Mouse (Mus musculus) midbrain, embryonic 14.5 days (tissue): Measurements from ENCODE around the gene Gm45717. TPM values are rescaled to one million over a fixed set of nuclear protein-coding genes. Genes with fewer than 3 reads are reported as not detected.

Experiments used
- ATAC-seq: fragments of 200-750 bp; cut with Nextera tagmentation; 2 replicates; pipeline ENCODE4 v1.8.0; 2017; ENCODE audit warnings: moderate number of reproducible peaks, moderate library complexity; ENCODE audit not compliant: low FRiP score, low TSS enrichment
- DNase-seq: peaks from one replicate; pipeline ENCODE4 v3.0.0-alpha.2; 2015
- H3K27ac ChIP-seq: fragments of 300-500 bp; sonication (generic); replicated peaks from 2 replicates; pipeline ENCODE4 v1.5.1; 2014; ENCODE audit warnings: mild to moderate bottlenecking, low read depth, low read length, moderate library complexity
- H3K27me3 ChIP-seq: fragments of 300-500 bp; sonication (generic); 2 replicates; pipeline ENCODE4 v1.6.1; 2014; ENCODE audit warnings: low read length, control low read depth, mixed read lengths; ENCODE audit not compliant: control insufficient read depth, insufficient read depth
- H3K36me3 ChIP-seq: fragments of 300-500 bp; sonication (generic); 2 replicates; pipeline ENCODE4 v1.6.1; 2014; ENCODE audit warnings: low read length, control low read depth; ENCODE audit not compliant: control insufficient read depth, insufficient read depth
- H3K4me1 ChIP-seq: fragments of 300-500 bp; sonication (generic); 2 replicates; pipeline ENCODE4 v1.6.1; 2014; ENCODE audit warnings: mild to moderate bottlenecking, antibody characterized with exemption, low read length, control low read depth; ENCODE audit not compliant: control insufficient read depth, insufficient read depth
- H3K4me2 ChIP-seq: fragments of 300-500 bp; sonication (generic); 2 replicates; pipeline ENCODE4 v1.6.1; 2014; ENCODE audit warnings: mild to moderate bottlenecking, low read length, moderate library complexity
- H3K4me3 ChIP-seq: fragments of 300-500 bp; sonication (generic); replicated peaks from 2 replicates; pipeline ENCODE4 v1.5.1; 2014; ENCODE audit warnings: low read depth, low read length
- H3K9ac ChIP-seq: fragments of 300-500 bp; sonication (generic); replicated peaks from 2 replicates; pipeline ENCODE4 v1.6.1; 2014; ENCODE audit warnings: mild to moderate bottlenecking, low read length, moderate library complexity
- H3K9me3 ChIP-seq: fragments of 300-500 bp; sonication (generic); 2 replicates; pipeline ENCODE4 v1.6.1; 2016; ENCODE audit warnings: low read length, control low read depth, mixed read lengths; ENCODE audit not compliant: control insufficient read depth
- WGBS: fragments of 180-500 bp; shearing (Covaris S2); extraction: QIAGEN DNeasy Blood & Tissue Kit; methylation state at CpG from one replicate; pipeline ENCODE4 v1.1.7; 2014; 5-methylcytosine and 5-hydroxymethylcytosine counted together
- polyA plus RNA-seq: library from polyadenylated mRNA; unstranded; fragments of >200 nt; fragmentation: Nextera tagmentation; extraction: Ambion mirVana; gene quantifications from 2 replicates; pipeline ENCODE4 v1.2.1, GENCODE M21; 2014

Gene Gm45717
- polyA plus RNA-seq, 1 experiment from 2014 or later = not detected

DNA sequence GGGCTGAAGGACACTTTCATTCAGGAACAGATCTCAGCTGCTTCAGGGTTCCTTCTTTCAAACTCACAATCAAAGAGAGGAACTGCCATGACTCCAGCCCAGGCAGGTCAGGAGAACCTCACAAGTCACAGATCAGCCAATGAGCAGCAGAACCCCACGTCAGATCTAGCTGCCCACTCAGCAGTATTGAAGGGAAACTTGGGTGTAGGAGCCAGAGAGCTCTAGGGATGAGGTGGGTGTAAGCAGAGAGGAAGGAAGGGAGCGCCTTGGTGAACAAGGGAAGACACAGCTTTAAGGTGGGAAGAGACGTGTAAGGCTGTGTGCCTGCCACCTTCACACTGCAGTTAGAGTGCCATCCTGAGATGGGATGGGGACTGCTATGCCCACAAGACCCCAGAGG is 43.4 kb downstream of the Gm45717 start:
- 0 out of 2 replicates have a peak, but pooled peaks cover 3% of the 10 kb centered on the region for H3K4me1 ChIP-seq
- DNase-seq (no peak), ATAC-seq (no peak)
- H3K36me3 ChIP-seq = no peaks in the 10 kb centered on the region
- no peak overlapping the region for H3K9ac ChIP-seq
- H3K4me2 ChIP-seq = no peak overlapping the region
- no peak overlapping the region for H3K27ac ChIP-seq
- H3K27me3 ChIP-seq = no peaks in the 10 kb centered on the region
- H3K9me3 ChIP-seq = no peaks in the 10 kb centered on the region
- H3K4me3 ChIP-seq = no peak overlapping the region
- 78% methylated on average over 3 of the region's 3 CpGs for WGBS

DNA sequence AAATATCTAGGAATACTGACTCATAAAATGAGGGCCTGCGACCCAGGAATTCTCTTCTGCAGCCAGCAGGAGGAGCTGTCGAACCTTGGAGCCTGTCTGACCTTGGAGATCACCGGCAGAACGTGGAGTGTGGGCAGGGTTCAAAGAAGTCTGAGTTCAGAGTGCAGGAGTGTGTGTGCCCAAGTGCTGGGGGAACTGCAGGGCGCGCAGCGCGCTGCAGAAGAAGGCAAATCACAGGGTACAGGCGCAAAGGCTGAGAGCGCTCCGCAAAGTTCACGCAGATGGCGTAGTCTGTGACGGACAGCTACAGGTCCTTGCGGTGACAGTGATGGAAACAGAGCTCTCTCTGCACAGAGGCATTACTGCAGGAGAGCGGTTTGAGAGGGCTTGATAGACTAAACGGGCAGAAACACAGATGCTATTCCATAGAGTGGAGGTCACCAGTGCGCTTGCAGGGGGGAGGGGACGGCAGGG is 47.1 kb downstream of the Gm45717 start:
- Histone ChIP-seq H3K4me1 (0 out of 2 replicates have a peak, but pooled peaks cover 3% of the 10 kb centered on the region), H3K27ac (no peak overlapping the region), H3K36me3 (no peaks in the 10 kb centered on the region), H3K9me3 (no peaks in the 10 kb centered on the region), H3K27me3 (no peaks in the 10 kb centered on the region), H3K4me3 (peak overlapping the region; percentile 26), H3K4me2 (peak overlapping the region; percentile 62), H3K9ac (0 out of 2 replicates have a peak overlapping the region, but pooled peaks have one; percentile 23)
- peak; percentile 43; the same call in 1 of the 2 replicates for ATAC-seq
- peak; percentile 88 for DNase-seq
- WGBS = 1% methylated on average over 19 of the region's 19 CpGs

DNA sequence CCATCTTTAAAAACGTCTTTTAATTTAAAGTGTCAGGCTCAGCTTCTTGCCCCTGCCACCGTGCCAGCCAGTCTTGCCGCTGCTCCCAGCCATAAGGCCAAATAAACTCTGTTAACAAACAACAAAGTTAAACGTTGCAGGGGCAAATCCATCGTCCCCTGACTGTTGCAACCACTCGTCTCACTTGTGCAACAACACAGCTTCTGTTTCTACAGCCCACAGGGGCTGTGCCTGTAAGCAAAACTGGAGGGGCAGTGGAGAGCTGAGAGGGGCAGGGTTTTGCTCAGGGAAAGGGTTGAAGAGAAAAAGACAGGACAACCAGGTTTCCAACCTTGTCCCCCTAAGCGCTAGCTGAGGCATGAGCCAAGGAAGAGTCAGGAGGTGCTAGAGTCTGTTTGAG is 47.6 kb downstream of the Gm45717 start:
- DNase-seq (no peak), ATAC-seq (no peak)
- H3K9me3 ChIP-seq = no peaks in the 10 kb centered on the region
- H3K36me3 ChIP-seq = no peaks in the 10 kb centered on the region
- 52% methylated on average over 7 of the region's 7 CpGs for WGBS
- H3K27ac ChIP-seq = no peak overlapping the region
- no peaks in the 10 kb centered on the region for H3K27me3 ChIP-seq
- H3K4me3 ChIP-seq = no peak overlapping the region
- H3K4me1 ChIP-seq = 0 out of 2 replicates have a peak, but pooled peaks cover 3% of the 10 kb centered on the region
- no peak overlapping the region; the same call in 1 of the 2 replicates for H3K4me2 ChIP-seq
- no peak overlapping the region for H3K9ac ChIP-seq

DNA sequence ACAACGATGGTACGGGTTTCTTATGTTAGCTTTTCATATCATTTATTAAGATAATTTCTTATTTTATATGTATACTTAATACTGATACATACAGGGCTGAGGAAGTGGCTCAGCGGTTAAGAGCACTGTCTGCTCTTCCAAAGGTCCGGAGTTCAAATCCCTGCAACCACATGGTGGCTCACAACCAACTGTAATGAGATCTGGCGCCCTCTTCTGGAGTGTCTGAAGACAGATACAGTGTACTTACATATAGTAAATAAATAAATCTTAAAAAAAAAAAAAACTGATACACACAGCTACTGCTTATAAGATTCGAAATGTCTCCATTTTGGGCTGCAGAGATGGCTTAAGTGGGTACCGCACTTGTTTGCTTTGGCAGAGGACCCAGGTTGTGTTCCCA is 48.0 kb downstream of the Gm45717 start:
- 83% methylated on average over 7 of the region's 7 CpGs for WGBS

DNA sequence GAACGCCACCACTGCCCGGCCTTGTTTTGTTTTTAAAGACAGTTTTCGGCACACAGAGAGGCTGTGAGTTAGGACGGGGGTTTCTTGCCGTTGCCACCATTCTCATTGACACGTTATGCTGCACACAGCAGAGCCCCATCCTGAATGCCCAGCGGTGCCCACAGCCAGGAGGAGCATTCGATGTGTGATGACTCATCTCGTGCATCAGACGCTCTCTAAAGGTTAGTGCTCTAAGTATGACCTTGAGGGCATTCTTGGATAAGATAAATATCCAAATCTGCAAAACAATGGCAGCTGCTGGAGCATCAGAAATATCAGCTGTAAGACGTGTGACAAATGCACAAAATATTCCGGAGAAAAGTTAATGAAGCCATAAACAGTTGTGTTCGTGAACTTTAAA is 48.6 kb downstream of the Gm45717 start:
- H3K9ac ChIP-seq = no peak overlapping the region
- no peaks in the 10 kb centered on the region for H3K36me3 ChIP-seq
- 0 out of 2 replicates have a peak, but pooled peaks cover 3% of the 10 kb centered on the region for H3K4me1 ChIP-seq
- DNase-seq (no peak), ATAC-seq (no peak)
- no peak overlapping the region for H3K4me2 ChIP-seq
- H3K27ac ChIP-seq = no peak overlapping the region
- H3K4me3 ChIP-seq = no peak overlapping the region
- 86% methylated on average over 13 of the region's 13 CpGs for WGBS
- H3K27me3 ChIP-seq = no peaks in the 10 kb centered on the region
- no peaks in the 10 kb centered on the region for H3K9me3 ChIP-seq

More for the DNA sequence above, 48.0 kb downstream of the Gm45717 start:
- H3K4me1 ChIP-seq = 0 out of 2 replicates have a peak, but pooled peaks cover 3% of the 10 kb centered on the region
- no peak overlapping the region for H3K27ac ChIP-seq
- DNase-seq (no peak), ATAC-seq (no peak)
- no peaks in the 10 kb centered on the region for H3K36me3 ChIP-seq
- no peak overlapping the region for H3K4me3 ChIP-seq
- H3K9me3 ChIP-seq = no peaks in the 10 kb centered on the region
- no peak overlapping the region for H3K4me2 ChIP-seq
- no peaks in the 10 kb centered on the region for H3K27me3 ChIP-seq
- no peak overlapping the region for H3K9ac ChIP-seq

DNA sequence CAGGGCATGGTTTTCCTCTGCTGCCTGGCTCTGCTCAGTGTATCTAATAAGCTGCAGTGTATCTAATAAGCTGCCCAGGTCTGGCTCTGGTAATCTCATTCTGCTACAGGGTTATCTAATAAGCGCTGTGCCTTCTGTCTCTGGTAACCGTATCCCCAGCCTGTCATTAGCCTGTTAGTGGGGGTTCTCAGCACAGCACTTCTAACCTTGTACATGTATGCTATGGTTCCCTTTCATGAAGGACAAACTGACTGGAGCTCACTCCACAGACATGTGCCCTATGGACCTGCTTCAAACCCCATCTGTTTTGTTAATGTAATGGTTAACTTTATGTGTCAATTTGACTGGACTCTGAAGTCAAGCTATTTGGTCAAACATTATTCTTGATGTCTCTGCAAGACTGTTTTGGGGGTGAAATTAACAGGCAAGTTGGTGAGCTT is 50.1 kb downstream of the Gm45717 start:
- no peaks in the 10 kb centered on the region for H3K9me3 ChIP-seq
- no peak overlapping the region for H3K4me3 ChIP-seq
- H3K27ac ChIP-seq = no peak overlapping the region
- H3K36me3 ChIP-seq = no peaks in the 10 kb centered on the region
- H3K4me2 ChIP-seq = no peak overlapping the region
- no peaks in the 10 kb centered on the region for H3K27me3 ChIP-seq
- 89% methylated on average over 2 of the region's 2 CpGs for WGBS
- ATAC-seq (no peak), DNase-seq (no peak)
- no peak overlapping the region for H3K9ac ChIP-seq
- 0 out of 2 replicates have a peak, but pooled peaks cover 3% of the 10 kb centered on the region for H3K4me1 ChIP-seq

DNA sequence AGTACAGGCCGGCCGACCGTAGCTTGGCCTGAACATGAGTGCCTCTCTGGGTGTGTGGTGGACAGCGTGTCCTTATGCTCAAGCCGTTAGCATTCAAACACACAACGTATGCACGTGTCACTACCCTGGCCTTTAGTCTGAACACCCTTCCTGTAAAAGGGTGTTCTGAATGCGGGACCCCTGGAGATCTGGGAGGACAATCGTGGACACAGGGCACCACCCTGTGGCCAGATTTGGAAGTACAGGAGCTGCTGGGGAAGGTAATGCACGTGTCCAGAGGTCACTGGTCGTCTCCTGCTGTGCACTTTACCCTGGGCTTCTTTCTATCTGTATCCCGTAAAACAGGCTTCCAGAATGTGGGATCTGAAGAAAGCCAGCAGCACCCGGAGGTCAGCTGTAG is 52.5 kb downstream of the Gm45717 start:
- Histone ChIP-seq H3K27me3 (no peaks in the 10 kb centered on the region), H3K27ac (no peak overlapping the region), H3K9ac (no peak overlapping the region), H3K4me3 (no peak overlapping the region), H3K4me2 (no peak overlapping the region), H3K4me1 (no peaks in the 10 kb centered on the region), H3K9me3 (no peaks in the 10 kb centered on the region), H3K36me3 (peaks cover 14% of the 10 kb centered on the region)
- DNase-seq (peak; percentile 83), ATAC-seq (peak; percentile 37; the same call in 1 of the 2 replicates)
- 27% methylated on average over 13 of the region's 13 CpGs for WGBS

DNA sequence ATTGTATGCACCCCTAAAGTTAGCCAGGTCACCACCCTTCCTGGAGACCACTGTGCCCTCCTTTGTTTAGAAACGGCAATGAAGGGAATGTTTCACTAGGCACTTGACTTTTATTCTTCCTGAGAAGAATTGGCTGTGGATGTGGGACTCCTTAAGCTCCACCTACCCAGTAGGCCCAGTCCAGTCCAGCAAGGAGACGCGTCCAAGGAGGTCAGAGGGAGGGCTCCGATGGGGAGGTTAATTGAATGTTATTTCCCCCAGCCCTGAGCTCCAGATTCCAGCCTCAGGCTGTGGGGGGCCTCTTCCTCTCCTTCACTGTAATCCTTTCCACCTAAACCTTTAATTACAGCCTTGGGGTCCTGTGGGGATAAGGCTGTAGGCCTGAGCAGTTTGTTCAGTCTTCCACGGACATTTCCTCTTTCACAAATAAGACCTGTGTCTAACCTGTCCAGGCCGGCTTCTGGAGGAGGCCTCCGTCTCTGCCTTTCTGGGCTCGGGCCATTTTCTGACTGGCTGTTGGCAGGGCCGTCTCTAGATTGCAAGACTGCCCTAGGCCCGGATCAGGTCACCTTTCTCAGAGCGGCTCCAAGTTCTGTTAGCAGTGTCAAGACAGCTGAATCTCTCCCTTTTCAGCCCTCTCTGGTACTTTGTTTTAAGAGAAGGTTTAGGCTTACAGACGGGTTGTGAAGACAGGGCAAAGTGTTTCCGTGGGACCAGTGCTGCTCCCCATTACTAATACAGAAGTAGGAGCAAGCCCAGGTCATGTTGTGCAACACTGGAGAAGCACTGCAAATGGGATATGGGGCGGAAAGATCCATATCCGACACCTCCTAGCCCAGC is 53.5 kb downstream of the Gm45717 start:
- DNase-seq = no peak
- Histone ChIP-seq H3K9me3 (no peaks in the 10 kb centered on the region), H3K4me3 (no peak overlapping the region), H3K36me3 (peaks cover 24% of the 10 kb centered on the region), H3K4me1 (no peaks in the 10 kb centered on the region), H3K9ac (no peak overlapping the region), H3K4me2 (no peak overlapping the region), H3K27ac (no peak overlapping the region), H3K27me3 (no peaks in the 10 kb centered on the region)
- WGBS = 83% methylated on average over 15 of the region's 15 CpGs
- no peak for ATAC-seq

DNA sequence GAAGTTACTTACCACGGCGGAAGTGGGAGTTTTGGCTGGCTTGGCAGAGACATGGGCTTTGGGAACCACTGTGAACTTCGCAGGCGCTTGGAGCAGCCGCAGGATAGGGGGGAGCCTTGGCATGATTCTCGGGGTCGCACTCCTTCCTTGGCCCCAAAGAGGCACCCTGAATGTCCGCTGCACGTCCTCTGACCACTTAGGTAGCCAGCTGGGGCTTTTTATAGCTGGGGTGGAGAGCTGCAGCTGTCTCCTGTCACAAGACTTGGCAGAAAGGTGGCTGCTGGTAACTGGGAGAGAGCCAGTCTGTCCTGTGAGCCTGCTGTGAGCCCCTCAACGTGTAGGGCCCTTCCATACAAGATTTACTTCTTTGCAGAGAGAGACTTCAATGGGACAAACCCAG is 55.5 kb downstream of the Gm45717 start, which contains the start of gene Cox8b:
Gene Cox8b, minus strand, starts transcription at position 227 of the 400 bp plus-strand sequence.
- H3K4me2 ChIP-seq = no peak within 1 kb of the TSS
- no peaks in the 10 kb centered on the region for H3K4me1 ChIP-seq
- WGBS = 84% methylated on average over 10 of the region's 10 CpGs
- DNase-seq = no peak
- no peak within 1 kb of the TSS for H3K4me3 ChIP-seq
- H3K36me3 ChIP-seq = peaks cover 40% of the 10 kb centered on the region
- no peaks in the 10 kb centered on the region for H3K27me3 ChIP-seq
- ATAC-seq = no peak
- H3K27ac ChIP-seq = no peak within 1 kb of the TSS
- H3K9ac ChIP-seq = no peak within 1 kb of the TSS
- H3K9me3 ChIP-seq = no peaks in the 10 kb centered on the region
